Mouse (Mus musculus) 3134 (cell line): Measurements from ENCODE around the gene Ephb3.
A peak's percentile ranks its signal among the peaks of the same experiment; 100 is the strongest.

Source experiments
- DNase-seq: peaks from one replicate; pipeline ENCODE4 v3.0.0-alpha.2; 2011; ENCODE audit warnings: low spot score; ENCODE audit not compliant: insufficient read length; ENCODE audit errors: extremely low read depth

Gene Ephb3

GRCm38 (mm10) chr16:21202731-21203130 lies 1.8 kb upstream of the Ephb3 start:
- no peak for DNase-seq

- DNase-seq, result peak; percentile 52
Measured at GRCm38 (mm10) chr16:21205093-21205886, 735 bp downstream of the Ephb3 start.

GRCm38 (mm10) chr16:21208001-21208565 lies 3.5 kb downstream of the Ephb3 start:
- peak; percentile 79 for DNase-seq

- DNase-seq, result no peak
Measured at GRCm38 (mm10) chr16:21209290-21209689, 4.7 kb downstream of the Ephb3 start.

- no peak for DNase-seq
Measured at GRCm38 (mm10) chr16:21210204-21210603, 5.6 kb downstream of the Ephb3 start.

GRCm38 (mm10) chr16:21210667-21211338 lies 6.2 kb downstream of the Ephb3 start:
- DNase-seq, result peak; percentile 95

- no peak for DNase-seq
Measured at GRCm38 (mm10) chr16:21211501-21211900, 6.9 kb downstream of the Ephb3 start.

GRCm38 (mm10) chr16:21212369-21212768 lies 7.8 kb downstream of the Ephb3 start:
- DNase-seq, result no peak

- no peak for DNase-seq
Measured at GRCm38 (mm10) chr16:21213939-21214338, 9.4 kb downstream of the Ephb3 start.

- DNase-seq, result no peak
Measured at GRCm38 (mm10) chr16:21214803-21215202, 10.2 kb downstream of the Ephb3 start.

- no peak for DNase-seq
Measured at GRCm38 (mm10) chr16:21216047-21216446, 11.5 kb downstream of the Ephb3 start.

GRCm38 (mm10) chr16:21217233-21217632 lies 12.7 kb downstream of the Ephb3 start:
- no peak for DNase-seq

- no peak for DNase-seq
Measured at GRCm38 (mm10) chr16:21219656-21220055, 15.1 kb downstream of the Ephb3 start.

- no peak for DNase-seq
Measured at GRCm38 (mm10) chr16:21223038-21223437, 18.5 kb downstream of the Ephb3 start.

GRCm38 (mm10) chr16:21224648-21225240 lies 20.2 kb downstream of the Ephb3 start:
- DNase-seq, result no peak

- no peak for DNase-seq
Measured at GRCm38 (mm10) chr16:21226629-21227028, 22.1 kb downstream of the Ephb3 start.

GRCm38 (mm10) chr16:21235135-21235534 lies 30.6 kb downstream of the Ephb3 start:
- no peak for DNase-seq

- DNase-seq, result peak; percentile 69
Measured at GRCm38 (mm10) chr16:21238722-21239121, 34.2 kb downstream of the Ephb3 start.

GRCm38 (mm10) chr16:21240547-21240946 lies 36.0 kb downstream of the Ephb3 start:
- no peak for DNase-seq

GRCm38 (mm10) chr16:21241030-21241429 lies 36.5 kb downstream of the Ephb3 start:
- DNase-seq, result no peak

- DNase-seq, result no peak
Measured at GRCm38 (mm10) chr16:21242946-21243345, 38.4 kb downstream of the Ephb3 start.
